Mouse (Mus musculus) cortical plate, adult 2 months (tissue): ENCODE results near the gene Ufc1.

Source experiments
- CTCF ChIP-seq: fragments of 200-500 bp; IDR thresholded peaks from 2 replicates; pipeline ENCODE4 v1.5.1; 2011; ENCODE audit warnings: mild to moderate bottlenecking, control low read depth, low read length; ENCODE audit not compliant: insufficient read depth; ENCODE audit errors: extremely low read depth
- POLR2A ChIP-seq: fragments of 200-500 bp; IDR thresholded peaks from 2 replicates; pipeline ENCODE4 v1.6.1; 2011; ENCODE audit warnings: mild to moderate bottlenecking, low read length, control low read depth; ENCODE audit not compliant: insufficient read depth; ENCODE audit errors: extremely low read depth

DNA sequence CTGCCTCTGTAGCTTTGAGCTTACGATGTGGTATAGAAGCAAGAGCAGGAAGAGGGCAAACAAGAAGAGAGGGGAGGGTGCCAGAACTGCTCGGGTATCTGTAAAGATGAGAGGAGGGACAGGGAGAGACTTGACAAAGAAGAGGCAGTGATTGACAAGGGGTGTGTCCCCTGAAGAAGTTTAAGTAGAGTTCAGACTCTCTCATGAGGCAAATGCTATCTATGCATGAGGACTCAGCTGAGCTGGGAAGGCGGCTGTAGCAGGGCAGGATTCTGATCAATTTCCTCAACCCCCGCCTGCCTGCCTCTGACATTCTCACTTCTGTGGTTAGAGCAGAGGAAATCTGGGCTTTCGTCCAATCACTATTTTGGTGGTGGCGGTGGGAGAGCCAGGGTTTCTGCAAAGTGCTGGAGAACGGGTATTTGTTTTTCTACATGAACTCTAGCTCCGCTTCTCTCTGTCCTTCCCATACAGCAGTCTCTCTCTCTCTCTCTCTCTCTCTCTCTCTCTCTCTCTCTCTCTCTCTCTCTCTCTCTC is 32.2 kb downstream of the Ufc1 start:
- TF ChIP-seq CTCF: no peak
- TF ChIP-seq POLR2A: no peak
